In genomic region chr9:67973451-67973850, GRCm38 (mm10) we compare ENCODE assay signal across 9 mouse cellular contexts.
DNase-seq lines count a peak whose midpoint lies in the region; ATAC-seq lines count a peak whose summit lies in the region.
"Had no signal": no experiment of that assay in that cellular context is flagged by ENCODE, and none has a peak within 500 bp of the region (broad histone marks: within the 10 kb centered on the region; RNA-seq: fewer than 3 reads in every experiment).

No protein-coding gene starts in this region.

- no peak overlapping the region for H3K4me2 ChIP-seq in kidney, embryonic 16.5 days (replicated peaks; ENCODE audit: low read depth, low read length)
- H3K4me2 ChIP-seq: heart, embryonic 13.5 days had no signal

- intact Hi-C loops in heart, postnatal 36 days (cut with DNase I) = loop anchor here (5.0 kb wide), 2 partner anchors 141 to 216 kb away; partner anchors contain the start of genes C2cd4a and C2cd4b

- H3K9ac ChIP-seq in kidney, embryonic 16.5 days (replicated peaks; ENCODE audit: low read length) = no peak overlapping the region
- H3K9ac ChIP-seq: heart, embryonic 13.5 days had no signal

- H3K9me3 ChIP-seq in kidney, embryonic 16.5 days (ENCODE audit: low read length) = no peaks in the 10 kb centered on the region
- H3K9me3 ChIP-seq: heart, embryonic 13.5 days had no signal

- DNase-seq in kidney, adult 9 months = peak; percentile 25
- DNase-seq in Muller cell, postnatal 12 days (ENCODE audit: inconsistent ontology term) = peak; percentile 28
- DNase-seq in induced T-regulatory cell, adult 2 months (ENCODE audit: low read depth) = peak; percentile 75
- DNase-seq in right cerebral cortex, postnatal 14 days = no peak
- DNase-seq in layer of hippocampus, adult 11-12 months (ENCODE audit: low spot score) = no peak
- no peak for DNase-seq in heart, postnatal 36 days

- 38% methylated on average over 6 of the region's 6 CpGs for WGBS in kidney, embryonic 16.5 days

- H3K36me3 ChIP-seq in kidney, embryonic 16.5 days (ENCODE audit: insufficient read depth, low read length) = 0 out of 2 replicates have a peak, but pooled peaks cover 10% of the 10 kb centered on the region

- no peak overlapping the region for H3K27ac ChIP-seq in kidney, embryonic 16.5 days (ENCODE audit: low read length)
- H3K27ac ChIP-seq: heart, embryonic 13.5 days had no signal

- no peak for ATAC-seq in kidney, embryonic 16.5 days (ENCODE audit: low FRiP score, low TSS enrichment)
- peak; percentile 37 for ATAC-seq in CD4-positive, CD25-positive, alpha-beta regulatory T cell, adult 4 months

- no peaks in the 10 kb centered on the region for H3K4me1 ChIP-seq in kidney, embryonic 16.5 days (ENCODE audit: insufficient read depth, low read length)
- H3K4me1 ChIP-seq: heart, embryonic 13.5 days had no signal

- no peak overlapping the region for H3K4me3 ChIP-seq in kidney, embryonic 16.5 days (ENCODE audit: low read length)
- H3K4me3 ChIP-seq: heart, embryonic 13.5 days had no signal

- H3K27me3 ChIP-seq in kidney, embryonic 16.5 days (ENCODE audit: insufficient read depth, low read length) = no peaks in the 10 kb centered on the region
- H3K27me3 ChIP-seq: heart, embryonic 13.5 days had no signal

Comparison
In these comparisons a context has a peak if more than half of its experiments do, and no peak if none do; other contexts are left out.
1. DNase-seq: peak in kidney, adult 9 months (single experiment), Muller cell, postnatal 12 days (single experiment) and induced T-regulatory cell, adult 2 months (single experiment); none in right cerebral cortex, postnatal 14 days (single experiment), layer of hippocampus, adult 11-12 months (single experiment) and heart, postnatal 36 days (0 of 2).